Mouse (Mus musculus): Measurements from ENCODE around the gene Clvs2. TPM values are rescaled to one million over a fixed set of nuclear protein-coding genes. Genes with fewer than 3 reads are reported as not detected.

Clvs2 gene
- under 1 TPM in 1 of 2 experiments, not detected in 1; 0.10 TPM for total RNA-seq (2021)
- long read RNA-seq, experiment 1 = 0 reads
- long read RNA-seq, experiment 2 = 0 reads

DNA sequence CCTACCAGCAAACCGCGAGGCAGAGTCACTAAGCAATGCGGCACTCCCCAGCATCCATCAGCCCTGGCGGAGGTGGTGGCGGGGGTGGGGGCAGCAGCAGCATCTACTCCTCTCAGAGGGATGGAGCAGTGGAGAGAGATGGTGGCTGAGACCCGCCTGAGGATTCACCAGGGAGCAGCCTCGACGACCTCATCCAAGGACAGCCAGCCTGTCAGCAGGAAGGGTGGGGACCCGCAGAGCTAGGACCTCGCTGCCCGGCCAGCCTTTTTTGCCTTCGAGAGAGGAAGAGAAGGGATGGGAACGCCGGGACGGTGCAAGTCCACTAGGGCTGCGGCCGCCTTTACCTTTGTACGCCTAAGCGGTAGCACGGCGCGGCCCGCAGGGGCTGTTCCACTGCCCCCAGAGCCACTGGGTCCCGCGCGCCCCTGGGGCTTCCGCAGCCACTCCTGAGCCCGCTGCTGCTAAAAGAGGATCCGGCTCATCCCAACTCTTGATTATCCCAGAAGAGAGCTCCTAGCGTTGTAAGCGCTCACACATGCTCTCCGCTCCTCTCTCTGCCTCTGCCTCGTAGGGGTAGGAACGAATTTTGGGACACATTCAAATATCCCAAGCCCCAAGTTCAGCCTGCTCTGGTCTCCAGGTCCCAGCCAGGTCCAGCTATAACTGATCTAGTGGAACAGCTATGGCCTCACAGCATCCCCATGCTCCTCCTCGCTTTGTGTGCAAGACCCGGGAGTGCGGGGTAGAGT is at the start of gene Clvs2:
TSS of gene Clvs2 (minus strand) at position 639 of the 749 bp plus-strand sequence.
- DNase-seq = peak in 1 of 2 experiments; percentile 5
- intact Hi-C loops (cut with DNase I) = no loop called here

DNA sequence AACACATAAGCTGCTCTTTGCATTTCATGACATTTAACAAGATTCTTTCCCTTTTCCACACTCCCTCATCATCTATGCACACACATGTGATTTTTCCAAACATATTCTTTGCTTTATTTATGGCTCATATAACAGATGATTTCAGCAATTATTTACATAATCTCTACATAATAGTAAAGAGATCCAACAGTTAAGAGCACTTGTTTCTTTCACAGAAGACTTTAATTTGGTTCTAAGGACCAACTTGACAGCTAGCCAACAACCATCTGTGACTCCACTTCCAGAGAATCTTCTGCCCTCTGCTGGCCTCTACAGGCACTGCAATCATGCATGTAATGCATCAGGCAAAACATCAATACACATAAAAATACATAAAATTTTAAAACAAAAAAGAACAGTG is 28.6 kb upstream of the Clvs2 start:
- intact Hi-C loops (cut with DNase I) = no loop called here
- peak in 1 of 2 experiments; percentile 22 for DNase-seq

DNA sequence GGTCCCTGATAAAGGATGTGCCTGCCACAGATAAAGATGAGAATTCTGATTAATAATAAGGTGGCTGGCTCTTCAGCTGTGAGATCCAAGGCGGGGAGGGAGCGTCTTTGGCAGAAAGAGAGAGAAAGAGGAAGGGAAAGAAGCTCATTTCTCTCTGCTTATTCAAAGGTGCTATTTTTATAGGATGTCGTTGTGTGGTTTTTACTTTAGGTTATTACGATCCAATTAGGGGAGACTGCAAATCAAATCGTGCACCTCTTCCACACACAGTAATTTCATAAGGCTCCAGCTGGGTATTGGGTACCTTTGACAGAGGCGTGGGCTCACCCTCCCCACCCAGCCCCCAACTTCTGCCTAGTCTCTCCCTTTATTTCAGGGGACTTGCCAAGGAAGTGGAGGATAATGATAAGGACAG is 985 bp downstream of the Clvs2 start:
- no peak for DNase-seq
- intact Hi-C loops (cut with DNase I) = no loop called here

DNA sequence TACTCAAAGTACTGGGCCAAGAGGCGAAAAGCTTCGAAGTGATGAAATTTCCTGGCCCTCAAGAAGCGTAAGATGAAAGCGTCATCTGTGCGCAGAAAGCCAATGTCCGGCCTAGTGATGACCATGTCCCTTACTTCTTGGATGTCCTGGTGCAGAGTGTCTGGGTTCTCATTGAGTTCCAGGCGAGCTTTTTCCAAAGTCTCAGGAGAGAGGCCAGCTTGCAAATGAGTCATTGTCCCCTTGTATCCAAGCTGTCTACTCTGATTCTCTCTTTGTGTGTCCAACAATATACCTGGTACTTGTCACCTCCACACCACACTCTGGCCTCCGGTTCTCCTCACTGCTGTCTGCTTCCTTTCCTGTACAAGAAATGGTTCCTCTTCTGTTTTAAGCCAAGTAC is 1.9 kb downstream of the Clvs2 start:
- DNase-seq = no peak
- intact Hi-C loops (cut with DNase I) = no loop called here

DNA sequence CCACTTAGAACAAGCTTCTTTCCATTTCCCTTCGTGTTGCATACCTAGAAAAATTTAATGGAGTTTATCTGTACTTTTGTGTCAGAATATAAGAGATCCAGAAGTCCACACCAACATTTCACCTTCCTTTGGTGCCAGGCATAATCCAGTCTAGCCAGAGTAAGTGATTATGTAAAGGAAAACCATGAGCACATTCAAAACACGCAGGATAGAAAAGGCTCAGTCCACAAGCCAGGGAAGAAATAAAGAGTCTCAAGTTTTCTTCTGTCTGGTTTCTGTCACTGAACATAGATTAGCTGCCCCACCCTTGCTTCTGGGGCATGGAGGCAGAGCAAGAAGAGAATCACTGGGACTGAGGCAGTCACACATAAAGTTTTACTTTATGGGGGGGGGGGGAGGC is 8.4 kb downstream of the Clvs2 start:
- DNase-seq = no peak
- intact Hi-C loops (cut with DNase I) = no loop called here

DNA sequence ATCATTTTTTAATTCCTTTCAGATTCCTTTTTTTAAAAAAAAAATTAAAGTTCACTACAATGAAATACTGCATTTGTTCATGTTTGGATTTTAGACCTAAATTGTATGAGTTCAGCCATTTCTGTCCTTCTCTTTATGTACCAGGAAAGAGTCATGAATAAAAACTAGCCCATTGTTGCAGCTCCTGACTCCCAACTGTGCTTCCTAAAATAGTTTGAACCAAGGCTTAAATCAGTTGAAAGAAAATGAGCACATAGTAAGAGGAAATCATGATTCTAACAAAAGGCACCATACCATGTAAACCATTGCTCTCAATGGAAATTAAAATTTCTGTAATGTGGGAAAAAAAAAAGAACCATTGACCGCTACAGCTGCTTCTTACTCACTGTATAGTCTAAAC is 11.4 kb downstream of the Clvs2 start:
- DNase-seq = no peak
- intact Hi-C loops (cut with DNase I) = no loop called here

DNA sequence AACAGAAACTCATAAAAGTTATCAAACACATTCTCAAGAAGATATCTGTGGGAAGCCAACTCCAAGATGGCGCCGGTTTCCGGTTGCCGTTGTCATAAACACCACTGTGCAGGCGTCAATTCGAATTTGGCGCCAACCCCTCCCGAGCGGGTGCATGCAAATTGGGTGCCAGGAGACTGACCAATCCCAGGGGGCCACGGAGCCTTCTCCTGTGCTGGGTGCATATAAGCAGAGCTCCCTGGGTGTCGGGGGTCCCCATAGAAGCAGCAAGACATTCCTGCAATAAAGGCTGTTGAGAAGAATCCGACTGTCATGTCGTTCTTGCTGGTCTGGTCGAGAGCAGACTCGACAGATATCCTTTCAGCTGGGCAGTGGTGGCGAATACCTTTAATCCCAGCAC is 31.8 kb downstream of the Clvs2 start:
- intact Hi-C loops (cut with DNase I) = no loop called here

DNA sequence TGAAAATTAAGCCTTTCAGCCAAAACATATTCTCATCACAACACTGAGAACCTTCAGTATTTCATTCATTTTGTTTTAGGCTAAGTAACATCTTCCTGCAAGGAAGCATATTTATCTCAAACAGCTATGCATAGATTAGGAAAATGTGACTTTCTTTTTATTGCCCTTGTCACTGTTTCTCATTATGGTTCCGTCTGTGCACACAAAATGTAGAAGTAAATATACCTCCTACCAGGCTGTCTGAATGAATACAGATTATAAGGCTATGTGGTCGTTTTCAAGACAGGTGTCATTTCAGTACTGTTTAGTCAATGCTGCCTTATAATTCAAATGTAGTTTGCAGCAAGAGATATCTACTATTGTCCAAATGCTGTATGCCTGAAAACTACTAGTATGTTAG is 35.8 kb downstream of the Clvs2 start:
- intact Hi-C loops (cut with DNase I) = no loop called here

More for the DNA sequence above, 31.8 kb downstream of the Clvs2 start:
- DNase-seq = no peak

DNA sequence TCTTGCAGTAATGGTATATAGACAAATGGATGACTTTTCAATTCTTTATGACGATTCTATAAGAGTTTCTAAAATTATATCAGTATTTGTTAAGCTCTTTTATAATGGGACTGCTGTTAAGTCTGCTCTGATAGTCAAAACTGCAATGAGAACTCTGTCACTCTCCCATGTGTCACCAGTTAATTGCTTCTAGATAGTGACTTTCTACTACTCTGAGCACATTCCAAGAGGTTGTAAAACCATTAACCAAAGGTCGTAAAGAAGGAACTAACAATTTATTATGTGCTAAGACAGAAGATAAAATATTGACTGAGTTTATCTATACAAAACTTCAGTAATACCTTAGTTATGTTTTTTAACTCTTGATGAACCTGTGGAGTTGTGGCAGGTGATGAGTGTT is 37.5 kb downstream of the Clvs2 start:
- no peak for DNase-seq

More for the DNA sequence above, 35.8 kb downstream of the Clvs2 start:
- no peak for DNase-seq

DNA sequence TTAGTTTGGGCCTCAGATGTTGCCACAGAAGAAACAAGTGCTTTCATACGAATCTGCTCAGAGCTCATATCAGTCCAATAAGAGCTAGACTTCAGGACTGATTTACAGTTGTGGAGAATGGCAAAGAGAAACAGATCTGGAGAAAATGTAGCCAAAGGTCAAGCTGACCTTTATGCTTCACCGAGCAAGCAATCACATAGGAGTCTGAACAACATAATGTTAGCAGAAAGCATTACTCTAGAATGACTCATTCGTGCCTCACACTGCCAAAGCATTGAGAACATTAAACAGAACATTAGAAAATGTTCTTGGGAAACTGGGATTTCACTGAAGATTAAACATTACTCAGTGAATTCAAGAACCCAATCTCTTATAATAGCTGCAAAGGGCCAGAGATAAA is 66.5 kb downstream of the Clvs2 start:
- DNase-seq = no peak
- intact Hi-C loops (cut with DNase I) = no loop called here

More for the DNA sequence above, 37.5 kb downstream of the Clvs2 start:
- intact Hi-C loops (cut with DNase I) = no loop called here

DNA sequence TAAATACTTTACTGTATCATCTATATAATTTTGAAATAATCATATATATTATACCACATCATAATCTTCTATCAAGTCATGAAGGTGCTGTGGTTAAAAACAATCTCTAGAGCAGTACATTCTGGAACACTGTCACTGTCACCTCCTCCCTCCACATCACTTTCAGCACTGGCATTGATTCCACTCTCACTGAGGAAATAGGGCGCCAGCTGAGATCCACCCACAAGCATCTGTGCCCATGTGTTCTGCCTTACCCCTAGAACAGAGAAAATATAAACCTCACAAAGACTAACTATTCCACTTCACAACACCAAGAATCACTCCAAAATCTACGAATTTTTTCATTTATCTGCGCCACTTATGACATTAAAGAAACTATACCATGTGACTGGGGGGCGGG is 84.2 kb downstream of the Clvs2 start:
- intact Hi-C loops (cut with DNase I) = no loop called here
- DNase-seq = no peak

Other genes with a start within 250 kb of the Clvs2 start
- not detected for gene Sult3a2, start 161.9 kb upstream of the Clvs2 start, total RNA-seq (2021)
- not detected for gene Sult3a1, start 233.0 kb upstream of the Clvs2 start, total RNA-seq (2021)